Mouse (Mus musculus) hindbrain, embryonic 14.5 days (tissue): ENCODE data around the gene Klf11. TPM values are rescaled to one million over a fixed set of nuclear protein-coding genes. Genes with fewer than 3 reads are reported as not detected.

Experiments
- ATAC-seq: fragments of 200-750 bp; cut with Nextera tagmentation; 2 replicates; pipeline ENCODE4 v1.8.0; 2017; ENCODE audit warnings: moderate number of reproducible peaks, mild to moderate bottlenecking, moderate TSS enrichment, moderate library complexity; ENCODE audit not compliant: low FRiP score
- DNase-seq: peaks from one replicate; pipeline ENCODE4 v3.0.0-alpha.2; 2015; ENCODE audit warnings: low spot score
- H3K27ac ChIP-seq: fragments of 300-500 bp; sonication (generic); 2 replicates; pipeline ENCODE4 v1.5.1; 2014; ENCODE audit warnings: mild to moderate bottlenecking, moderate library complexity
- H3K27me3 ChIP-seq: fragments of 300-500 bp; sonication (generic); 2 replicates; pipeline ENCODE4 v1.6.1; 2014; ENCODE audit warnings: mild to moderate bottlenecking, low read length, mixed read lengths; ENCODE audit not compliant: control insufficient read depth, insufficient read depth
- H3K36me3 ChIP-seq: fragments of 300-500 bp; sonication (generic); replicated peaks from 2 replicates; pipeline ENCODE4 v1.6.1; 2014; ENCODE audit not compliant: control insufficient read depth, insufficient read depth
- H3K4me1 ChIP-seq: fragments of 300-500 bp; sonication (generic); replicated peaks from 2 replicates; pipeline ENCODE4 v1.6.1; 2014; ENCODE audit warnings: antibody characterized with exemption, low read length, mixed read lengths; ENCODE audit not compliant: control insufficient read depth, insufficient read depth
- H3K4me2 ChIP-seq: fragments of 300-500 bp; sonication (generic); replicated peaks from 2 replicates; pipeline ENCODE4 v1.6.1; 2014; ENCODE audit warnings: mild to moderate bottlenecking, moderate library complexity
- H3K4me3 ChIP-seq: fragments of 300-500 bp; sonication (generic); replicated peaks from 2 replicates; pipeline ENCODE4 v1.5.1; 2014; ENCODE audit warnings: mild to moderate bottlenecking, low read length
- H3K9ac ChIP-seq: fragments of 300-500 bp; sonication (generic); 2 replicates; pipeline ENCODE4 v1.6.1; 2014
- H3K9me3 ChIP-seq: fragments of 300-500 bp; sonication (generic); 2 replicates; pipeline ENCODE4 v1.6.1; 2016; ENCODE audit warnings: low read length; ENCODE audit not compliant: control insufficient read depth
- WGBS: fragments of 180-500 bp; shearing (Covaris S2); extraction: QIAGEN DNeasy Blood & Tissue Kit; methylation state at CpG from one replicate; pipeline ENCODE4 v1.1.7; 2014; 5-methylcytosine and 5-hydroxymethylcytosine counted together
- polyA plus RNA-seq: library from polyadenylated mRNA; unstranded; fragments of >200 nt; fragmentation: Nextera tagmentation; extraction: Ambion mirVana; gene quantifications from 2 replicates; pipeline ENCODE4 v1.2.1, GENCODE M21; 2014

The Klf11 gene
- polyA plus RNA-seq, 1 experiment from 2014 or later: 17.9 TPM

GRCm38 (mm10) chr12:24680096-24680491 lies 29.0 kb downstream of the Klf11 start:
- peak overlapping the region; percentile 76 for H3K9ac ChIP-seq
- ATAC-seq (no peak), DNase-seq (no peak)
- no peaks in the 10 kb centered on the region for H3K36me3 ChIP-seq
- peaks cover 16% of the 10 kb centered on the region for H3K4me1 ChIP-seq
- H3K27me3 ChIP-seq: peaks cover 32% of the 10 kb centered on the region
- H3K4me3 ChIP-seq: peak overlapping the region; percentile 65
- 13% methylated on average over 9 of the region's 9 CpGs for WGBS
- no peak overlapping the region for H3K27ac ChIP-seq
- no peaks in the 10 kb centered on the region for H3K9me3 ChIP-seq
- peak overlapping the region; percentile 96 for H3K4me2 ChIP-seq

DNA sequence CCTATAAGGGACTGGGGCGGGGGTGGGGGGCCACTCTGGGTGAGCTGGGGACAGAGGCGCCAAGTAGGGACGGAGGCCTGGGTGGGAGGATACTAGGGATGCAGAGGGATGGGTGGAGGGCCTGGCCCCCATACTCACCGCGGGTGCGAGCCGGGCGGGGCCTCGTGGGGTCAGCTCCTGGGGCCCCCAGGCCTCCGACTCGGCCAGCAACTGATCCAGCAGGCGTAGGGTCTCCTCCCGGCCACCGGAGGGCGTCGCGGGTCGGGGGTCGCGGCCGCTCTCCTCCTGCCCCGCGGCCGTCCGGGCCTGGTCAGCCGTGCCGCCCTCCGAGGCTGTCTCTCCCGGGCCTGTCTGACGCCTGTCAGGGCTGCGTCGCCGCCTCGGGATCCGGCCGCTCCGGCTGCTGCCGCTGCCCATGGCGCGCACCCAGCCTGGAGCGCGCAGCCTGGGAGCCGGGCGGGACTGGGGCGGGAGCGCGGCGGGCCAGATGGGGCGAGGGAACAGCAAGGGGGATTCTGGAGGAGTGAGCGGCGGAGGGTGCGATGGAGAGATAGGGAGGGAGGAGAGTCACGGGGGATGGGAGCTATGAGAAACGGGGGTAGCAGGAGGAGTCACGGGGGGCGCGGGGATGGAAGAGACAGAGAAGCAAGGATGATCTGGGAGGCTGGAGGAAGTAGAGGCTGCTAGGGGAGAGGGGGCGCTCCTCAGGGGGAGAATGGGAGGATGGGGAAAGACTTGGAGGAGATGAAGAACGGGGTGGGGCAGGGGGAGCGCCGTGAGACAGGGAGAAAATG lies 29.6 kb downstream of the Klf11 start:
- no peaks in the 10 kb centered on the region for H3K36me3 ChIP-seq
- H3K4me3 ChIP-seq: peak overlapping the region; percentile 65
- H3K27me3 ChIP-seq: peaks cover 32% of the 10 kb centered on the region
- DNase-seq (no peak), ATAC-seq (peak; percentile 75)
- no peaks in the 10 kb centered on the region for H3K9me3 ChIP-seq
- H3K9ac ChIP-seq: peak overlapping the region; percentile 76
- peaks cover 16% of the 10 kb centered on the region for H3K4me1 ChIP-seq
- WGBS: 1% methylated on average over 54 of the region's 61 CpGs
- H3K27ac ChIP-seq: no peak overlapping the region
- peak overlapping the region; percentile 96 for H3K4me2 ChIP-seq

DNA sequence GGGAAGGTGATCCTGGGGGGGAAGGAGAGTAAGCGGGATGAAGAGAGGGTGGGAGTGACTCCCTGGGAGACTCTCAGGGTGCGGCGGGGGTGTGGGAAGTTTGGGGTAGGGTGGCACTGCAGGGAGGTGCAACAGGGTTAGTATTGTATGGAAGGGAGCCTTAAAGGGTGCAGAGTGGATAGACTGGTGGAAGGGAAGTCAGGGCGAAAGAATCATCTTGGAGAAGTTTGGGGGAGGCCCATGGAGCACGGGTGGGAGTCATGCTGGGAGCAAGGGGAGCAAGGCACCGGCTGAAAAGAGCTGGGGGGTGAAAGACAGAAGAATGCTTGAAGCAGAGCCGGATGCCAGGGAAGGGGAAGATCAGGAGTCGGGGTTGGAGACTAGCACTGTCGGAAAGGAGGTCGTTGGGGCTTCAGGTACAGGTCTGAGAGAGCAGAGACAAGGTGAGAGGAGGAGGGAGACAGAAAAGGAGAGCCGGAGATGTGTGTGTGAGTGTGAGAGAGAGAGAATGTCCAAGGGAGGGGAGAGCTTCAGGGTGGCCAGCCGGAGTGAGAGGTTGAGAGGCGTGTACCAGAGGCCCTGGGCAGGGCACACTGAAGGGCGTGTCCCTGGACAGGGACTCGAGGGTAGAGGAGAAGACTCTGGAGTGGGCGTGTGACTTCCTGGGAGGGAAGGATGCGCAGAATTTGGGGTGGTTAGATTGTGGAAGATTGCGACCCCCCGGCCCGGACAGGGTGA lies 30.4 kb downstream of the Klf11 start, which contains the start of gene Cys1:
Cys1 (minus strand) TSS at position 528 of the 738 bp plus-strand sequence.
- 5% methylated on average over 20 of the region's 20 CpGs for WGBS
- H3K27ac ChIP-seq: no peak within 1 kb of the TSS
- ATAC-seq: 0 out of 2 replicates have a peak, but pooled peaks have one; percentile 29

GRCm38 (mm10) chr12:24682563-24682962 lies 31.5 kb downstream of the Klf11 start:
- no peak overlapping the region for H3K27ac ChIP-seq
- peaks cover 32% of the 10 kb centered on the region for H3K27me3 ChIP-seq
- no peaks in the 10 kb centered on the region for H3K36me3 ChIP-seq
- 59% methylated on average over 8 of the region's 8 CpGs for WGBS
- no peaks in the 10 kb centered on the region for H3K9me3 ChIP-seq
- H3K4me1 ChIP-seq: peaks cover 16% of the 10 kb centered on the region
- no peak overlapping the region for H3K4me3 ChIP-seq
- H3K4me2 ChIP-seq: no peak overlapping the region
- no peak overlapping the region for H3K9ac ChIP-seq
- DNase-seq (no peak), ATAC-seq (no peak)

More for the DNA sequence above, 30.4 kb downstream of the Klf11 start, which contains the start of gene Cys1:
- Histone ChIP-seq H3K9ac (peak within 1 kb of the TSS; percentile 76), H3K27me3 (peaks cover 32% of the 10 kb centered on the region), H3K4me2 (peak within 1 kb of the TSS; percentile 96), H3K36me3 (no peaks in the 10 kb centered on the region), H3K4me3 (peak within 1 kb of the TSS; percentile 65), H3K9me3 (no peaks in the 10 kb centered on the region), H3K4me1 (peaks cover 16% of the 10 kb centered on the region)
- no peak for DNase-seq

GRCm38 (mm10) chr12:24683461-24683860 lies 32.4 kb downstream of the Klf11 start:
- no peak for ATAC-seq

DNA sequence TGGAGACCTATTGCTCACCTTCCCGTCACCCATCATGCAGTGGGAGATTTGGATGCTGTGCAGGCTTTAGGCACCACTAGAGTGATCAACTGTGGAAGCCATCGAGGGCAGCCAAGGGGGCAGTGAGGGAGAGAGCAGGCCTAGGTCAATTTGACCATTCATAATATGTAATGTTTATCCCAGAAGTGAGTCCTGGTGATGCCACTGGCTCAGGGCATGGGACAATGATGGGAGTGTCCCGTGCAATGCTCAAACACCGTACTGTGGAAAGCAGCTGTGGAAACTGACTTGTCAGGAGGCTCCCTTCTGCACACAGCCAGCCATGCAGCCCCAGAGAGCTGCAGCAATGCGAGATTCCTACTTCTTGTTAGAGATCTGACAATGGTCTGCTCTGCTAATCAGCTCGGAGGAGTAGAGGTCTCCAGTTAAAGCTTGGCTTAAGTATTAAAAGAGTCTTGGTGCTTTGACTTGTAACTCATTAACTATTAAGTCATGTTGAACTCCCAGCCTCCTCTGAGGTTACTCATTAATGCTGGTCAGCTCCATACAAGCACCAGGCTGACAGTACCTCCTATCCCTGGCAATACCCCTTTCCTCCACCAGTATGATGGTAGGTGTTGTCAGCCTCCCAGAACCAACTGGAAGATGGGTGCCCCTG lies 35.1 kb downstream of the Klf11 start:
- H3K4me3 ChIP-seq: no peak overlapping the region
- no peak for ATAC-seq
- no peak for DNase-seq
- H3K9me3 ChIP-seq: no peaks in the 10 kb centered on the region
- peaks cover 26% of the 10 kb centered on the region for H3K27me3 ChIP-seq
- 60% methylated on average over 6 of the region's 6 CpGs for WGBS
- H3K9ac ChIP-seq: no peak overlapping the region
- no peak overlapping the region for H3K4me2 ChIP-seq
- H3K4me1 ChIP-seq: peaks cover 8% of the 10 kb centered on the region; the same call in 1 of the 2 replicates
- H3K27ac ChIP-seq: no peak overlapping the region
- no peaks in the 10 kb centered on the region for H3K36me3 ChIP-seq

More at GRCm38 (mm10) chr12:24683461-24683860, 32.4 kb downstream of the Klf11 start:
- WGBS: 73% methylated on average over 7 of the region's 7 CpGs
- peaks cover 32% of the 10 kb centered on the region for H3K27me3 ChIP-seq
- H3K9me3 ChIP-seq: no peaks in the 10 kb centered on the region
- no peak overlapping the region for H3K4me3 ChIP-seq
- H3K9ac ChIP-seq: no peak overlapping the region
- H3K27ac ChIP-seq: no peak overlapping the region
- no peak for DNase-seq
- no peak overlapping the region for H3K4me2 ChIP-seq
- peaks cover 16% of the 10 kb centered on the region for H3K4me1 ChIP-seq
- H3K36me3 ChIP-seq: no peaks in the 10 kb centered on the region

GRCm38 (mm10) chr12:24686696-24687346 lies 35.7 kb downstream of the Klf11 start:
- DNase-seq: no peak
- H3K36me3 ChIP-seq: no peaks in the 10 kb centered on the region
- WGBS: 76% methylated on average over 11 of the region's 11 CpGs

DNA sequence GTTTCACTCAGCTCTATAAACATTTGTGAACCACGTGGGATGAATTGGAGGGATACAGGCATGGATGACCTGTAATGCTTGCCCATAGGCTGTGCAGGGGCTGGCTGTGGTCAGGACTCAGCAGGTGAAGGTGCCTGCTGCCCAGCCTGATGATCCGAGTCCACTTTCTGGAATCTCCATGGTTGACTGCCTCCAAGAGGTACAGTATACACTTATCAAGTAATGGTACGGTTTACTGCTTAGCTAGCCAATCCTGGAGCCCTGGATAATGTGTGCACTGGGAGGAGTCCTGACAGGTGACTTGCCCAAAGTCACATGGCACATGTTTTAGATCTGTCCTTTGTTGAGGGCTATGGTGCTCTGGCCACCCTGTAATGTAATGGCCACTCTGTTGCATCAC lies 39.3 kb downstream of the Klf11 start:
- Histone ChIP-seq H3K4me3 (no peak overlapping the region), H3K9ac (no peak overlapping the region), H3K4me2 (no peak overlapping the region), H3K4me1 (no peaks in the 10 kb centered on the region), H3K27me3 (no peaks in the 10 kb centered on the region), H3K27ac (no peak overlapping the region), H3K36me3 (no peaks in the 10 kb centered on the region), H3K9me3 (no peaks in the 10 kb centered on the region)
- no peak for DNase-seq
- no peak for ATAC-seq
- 79% methylated on average over 3 of the region's 3 CpGs for WGBS

More at GRCm38 (mm10) chr12:24686696-24687346, 35.7 kb downstream of the Klf11 start:
- no peak for ATAC-seq
- H3K4me1 ChIP-seq: peaks cover 2% of the 10 kb centered on the region; the same call in 1 of the 2 replicates
- H3K4me3 ChIP-seq: no peak overlapping the region
- no peaks in the 10 kb centered on the region for H3K9me3 ChIP-seq
- no peak overlapping the region for H3K9ac ChIP-seq
- H3K27me3 ChIP-seq: peaks cover 19% of the 10 kb centered on the region
- no peak overlapping the region for H3K27ac ChIP-seq
- no peak overlapping the region for H3K4me2 ChIP-seq
